Mouse (Mus musculus) G1E (cell line): ENCODE measurements around the gene Cytip. TPM values are rescaled to one million over a fixed set of nuclear protein-coding genes. Genes with fewer than 3 reads are reported as not detected.

Source experiments
- ATAC-seq: 2 replicates; pipeline ENCODE4 v1.8.0; 2016; ENCODE audit warnings: mild to moderate bottlenecking; ENCODE audit not compliant: insufficient number of reproducible peaks, poor library complexity, low FRiP score, severe bottlenecking; ENCODE audit errors: extremely low read depth
- DNase-seq: peaks from one replicate; pipeline ENCODE4 v3.0.0; 2012; ENCODE audit warnings: low spot score
- H3K27me3 ChIP-seq: 2 replicates; pipeline ENCODE4 v1.6.1; 2012; ENCODE audit warnings: mild to moderate bottlenecking, low read length, inconsistent platforms; ENCODE audit not compliant: insufficient read depth
- H3K36me3 ChIP-seq: replicated peaks from 2 replicates; pipeline ENCODE3; 2012; ENCODE audit warnings: mild to moderate bottlenecking, inconsistent platforms
- H3K4me1 ChIP-seq: 2 replicates; pipeline ENCODE4 v1.6.1; 2012; ENCODE audit warnings: low read depth, low read length, inconsistent platforms, mixed read lengths; ENCODE audit not compliant: insufficient read depth
- H3K4me3 ChIP-seq: 2 replicates; pipeline ENCODE4 v1.5.1; 2012; ENCODE audit warnings: low read depth, mild to moderate bottlenecking, inconsistent platforms, low read length, moderate library complexity, mixed read lengths
- H3K9me3 ChIP-seq: replicated peaks from 2 replicates; pipeline ENCODE4 v1.6.1; 2012; ENCODE audit warnings: inconsistent platforms
- CTCF ChIP-seq: IDR thresholded peaks from 2 replicates; pipeline ENCODE4 v1.5.1; 2012; ENCODE audit warnings: low read depth, low read length, inconsistent platforms, mixed read lengths
- GATA1 ChIP-seq: IDR thresholded peaks from 2 replicates; pipeline ENCODE4 v1.6.1; 2012; ENCODE audit warnings: borderline replicate concordance, low read length, inconsistent platforms, mixed read lengths
- GATA2 ChIP-seq: IDR thresholded peaks from 2 replicates; pipeline ENCODE4 v1.6.1; 2012; ENCODE audit warnings: low read depth, low read length, inconsistent platforms, borderline replicate concordance
- POLR2AphosphoS5 ChIP-seq: IDR thresholded peaks from 2 replicates; pipeline ENCODE4 v1.6.1; 2012; ENCODE audit warnings: low read depth, low read length, inconsistent platforms; ENCODE audit not compliant: insufficient replicate concordance
- TAL1 ChIP-seq: conservative IDR thresholded peaks from 2 replicates; pipeline ENCODE4 v1.6.1; 2012; ENCODE audit warnings: low read depth, low read length, inconsistent platforms, mixed read lengths
- polyA plus RNA-seq: library from polyadenylated mRNA; stranded (reverse); fragments of >175 nt; gene quantifications from 2 replicates; pipeline ENCODE4 v1.2.3, GENCODE M21; 2012
- total RNA-seq, 2 experiments: library from RNA; stranded (forward) in 1 of 2; stranded (reverse) in 1 of 2; fragments of 200-1000 nt in 1 of 2; fragments of >200 nt in 1 of 2; fragmentation: Nextera tagmentation in 1 of 2; gene quantifications; 2 replicates each; pipeline ENCODE4 v1.2.3; 2014 to 2017

Cytip gene
- total and polyA plus RNA-seq, 3 experiments: 0.05 TPM; not detected in 2

GRCm38 (mm10) chr2:58158107-58158506 is 37.2 kb downstream of the Cytip start:
- Histone ChIP-seq H3K4me1 (no peaks in the 10 kb centered on the region), H3K4me3 (no peak overlapping the region), H3K36me3 (no peaks in the 10 kb centered on the region), H3K27me3 (no peaks in the 10 kb centered on the region), H3K9me3 (peaks cover 21% of the 10 kb centered on the region)
- no peak for DNase-seq
- no peak for TF ChIP-seq CTCF
- no peak for TF ChIP-seq POLR2AphosphoS5
- no peak for TF ChIP-seq TAL1
- no peak for TF ChIP-seq GATA1
- no peak for TF ChIP-seq GATA2
- no peak for ATAC-seq

GRCm38 (mm10) chr2:58157466-58157865 is 37.9 kb downstream of the Cytip start:
- ATAC-seq (no peak), DNase-seq (no peak)
- no peak overlapping the region for H3K4me3 ChIP-seq
- H3K36me3 ChIP-seq: no peaks in the 10 kb centered on the region
- no peaks in the 10 kb centered on the region for H3K4me1 ChIP-seq
- H3K27me3 ChIP-seq: no peaks in the 10 kb centered on the region
- no peak for TF ChIP-seq CTCF
- H3K9me3 ChIP-seq: peaks cover 21% of the 10 kb centered on the region

- peaks cover 21% of the 10 kb centered on the region for H3K9me3 ChIP-seq
- no peaks in the 10 kb centered on the region for H3K27me3 ChIP-seq
- no peaks in the 10 kb centered on the region for H3K36me3 ChIP-seq
- ATAC-seq (no peak), DNase-seq (no peak)
- TF ChIP-seq GATA2 (no peak), CTCF (no peak), GATA1 (no peak)
- H3K4me3 ChIP-seq: no peak overlapping the region
- H3K4me1 ChIP-seq: no peaks in the 10 kb centered on the region
Observed at GRCm38 (mm10) chr2:58156495-58157392, 38.6 kb downstream of the Cytip start.

GRCm38 (mm10) chr2:58156108-58156415 is 39.3 kb downstream of the Cytip start:
- DNase-seq: no peak
- Histone ChIP-seq H3K36me3 (no peaks in the 10 kb centered on the region), H3K4me1 (no peaks in the 10 kb centered on the region), H3K4me3 (no peak overlapping the region), H3K9me3 (peaks cover 21% of the 10 kb centered on the region), H3K27me3 (no peaks in the 10 kb centered on the region)
- no peak for TF ChIP-seq TAL1
- TF ChIP-seq CTCF: no peak
- no peak for TF ChIP-seq GATA1
- TF ChIP-seq GATA2: no peak
- ATAC-seq: no peak

GRCm38 (mm10) chr2:58155271-58156107 is 39.8 kb downstream of the Cytip start:
- H3K9me3 ChIP-seq: peaks cover 19% of the 10 kb centered on the region
- DNase-seq: no peak
- no peak for ATAC-seq
- no peak overlapping the region for H3K4me3 ChIP-seq
- H3K27me3 ChIP-seq: no peaks in the 10 kb centered on the region
- H3K36me3 ChIP-seq: no peaks in the 10 kb centered on the region
- TF ChIP-seq TAL1 (no peak), GATA2 (no peak), CTCF (no peak), GATA1 (no peak), POLR2AphosphoS5 (no peak)
- no peaks in the 10 kb centered on the region for H3K4me1 ChIP-seq

- ATAC-seq (no peak), DNase-seq (no peak)
- Histone ChIP-seq H3K4me1 (no peaks in the 10 kb centered on the region), H3K4me3 (no peak overlapping the region), H3K36me3 (no peaks in the 10 kb centered on the region), H3K9me3 (peaks cover 12% of the 10 kb centered on the region), H3K27me3 (no peaks in the 10 kb centered on the region)
- TF ChIP-seq TAL1 (no peak), CTCF (no peak), GATA2 (no peak), POLR2AphosphoS5 (no peak), GATA1 (no peak)
Observed at GRCm38 (mm10) chr2:58154555-58154954, 40.8 kb downstream of the Cytip start.
